Mouse (Mus musculus) cerebellum, postnatal 14 days (tissue): ENCODE data around the gene Hoxa3.
A peak's percentile ranks its signal among the peaks of the same experiment; 100 is the strongest.

ENCODE experiments used
- DNase-seq, 2 experiments: peaks; one replicate each; pipeline ENCODE4 v3.0.0; 2021; ENCODE audit warnings: mixed read lengths in 2 of 2

Hoxa3 gene

GRCm38 (mm10) chr6:52213119-52213986 is at the start of gene Hoxa3, which contains the start of gene Gm28308:
TSS of gene Hoxa3 (minus strand) at chr6:52213336.
TSS of gene Gm28308 (minus strand) at chr6:52213339.
- DNase-seq: no peak

GRCm38 (mm10) chr6:52262463-52263320 is 49.6 kb upstream of the Hoxa3 start:
- no peak for DNase-seq

GRCm38 (mm10) chr6:52261751-52262462 is 48.8 kb upstream of the Hoxa3 start:
- no peak for DNase-seq

- no peak for DNase-seq
These were observed 47.8 kb upstream of the Hoxa3 start, which contains the start of gene Hoxa13 for GRCm38 (mm10) chr6:52260654-52261575. TSS of gene Hoxa13 (minus strand) at chr6:52260880.

GRCm38 (mm10) chr6:52259811-52260261 is 46.7 kb upstream of the Hoxa3 start:
- DNase-seq: peak in 1 of 2 experiments; percentile 15

- peak in 1 of 2 experiments; percentile 17 for DNase-seq
These were observed 46.1 kb upstream of the Hoxa3 start for GRCm38 (mm10) chr6:52259081-52259790.

- DNase-seq: peak; percentile 91 to 93
These were observed 43.8 kb upstream of the Hoxa3 start for GRCm38 (mm10) chr6:52256956-52257355.

GRCm38 (mm10) chr6:52253511-52254500 is 40.7 kb upstream of the Hoxa3 start:
- DNase-seq: peak; percentile 26 to 52

GRCm38 (mm10) chr6:52252775-52253376 is 39.7 kb upstream of the Hoxa3 start:
- peak in 1 of 2 experiments; percentile 14 for DNase-seq

- DNase-seq: peak in 1 of 2 experiments; percentile 9
These were observed 39.1 kb upstream of the Hoxa3 start for GRCm38 (mm10) chr6:52252016-52252774.

- no peak for DNase-seq
These were observed 38.2 kb upstream of the Hoxa3 start for GRCm38 (mm10) chr6:52251177-52251879.

- no peak for DNase-seq
These were observed 36.7 kb upstream of the Hoxa3 start for GRCm38 (mm10) chr6:52249826-52250225.

- no peak for DNase-seq
These were observed 36.2 kb upstream of the Hoxa3 start for GRCm38 (mm10) chr6:52249415-52249738.

GRCm38 (mm10) chr6:52248638-52249414 is 35.7 kb upstream of the Hoxa3 start:
- DNase-seq: no peak

GRCm38 (mm10) chr6:52247766-52248637 is 34.9 kb upstream of the Hoxa3 start:
- DNase-seq: no peak

- DNase-seq: no peak
These were observed 33.8 kb upstream of the Hoxa3 start for GRCm38 (mm10) chr6:52246916-52247315.
